Mouse (Mus musculus): ENCODE data around the gene F5.

GRCm38 (mm10) chr1:164117869-164118268, 33.8 kb upstream of the F5 start:
- no peak for TF ChIP-seq CTCF (IDR thresholded peaks at IDR 0.05; ENCODE audit: low read depth, low read length)
- no peak for TF ChIP-seq POLR2A (IDR thresholded peaks at IDR 0.05; ENCODE audit: insufficient read depth, low read length)
- no peak for TF ChIP-seq EP300 (IDR thresholded peaks at IDR 0.05; ENCODE audit: insufficient read depth, low read depth, low read length)

All from ES-Bruce4 (cell line).